Mouse (Mus musculus) layer of hippocampus, adult 11-12 months (tissue): Measurements from ENCODE around the gene Il18.
A peak's percentile ranks its signal among the peaks of the same experiment; 100 is the strongest.

Source experiments
- DNase-seq: peaks from one replicate; pipeline ENCODE4 v3.0.0; 2022; ENCODE audit warnings: low spot score

Gene Il18

DNA sequence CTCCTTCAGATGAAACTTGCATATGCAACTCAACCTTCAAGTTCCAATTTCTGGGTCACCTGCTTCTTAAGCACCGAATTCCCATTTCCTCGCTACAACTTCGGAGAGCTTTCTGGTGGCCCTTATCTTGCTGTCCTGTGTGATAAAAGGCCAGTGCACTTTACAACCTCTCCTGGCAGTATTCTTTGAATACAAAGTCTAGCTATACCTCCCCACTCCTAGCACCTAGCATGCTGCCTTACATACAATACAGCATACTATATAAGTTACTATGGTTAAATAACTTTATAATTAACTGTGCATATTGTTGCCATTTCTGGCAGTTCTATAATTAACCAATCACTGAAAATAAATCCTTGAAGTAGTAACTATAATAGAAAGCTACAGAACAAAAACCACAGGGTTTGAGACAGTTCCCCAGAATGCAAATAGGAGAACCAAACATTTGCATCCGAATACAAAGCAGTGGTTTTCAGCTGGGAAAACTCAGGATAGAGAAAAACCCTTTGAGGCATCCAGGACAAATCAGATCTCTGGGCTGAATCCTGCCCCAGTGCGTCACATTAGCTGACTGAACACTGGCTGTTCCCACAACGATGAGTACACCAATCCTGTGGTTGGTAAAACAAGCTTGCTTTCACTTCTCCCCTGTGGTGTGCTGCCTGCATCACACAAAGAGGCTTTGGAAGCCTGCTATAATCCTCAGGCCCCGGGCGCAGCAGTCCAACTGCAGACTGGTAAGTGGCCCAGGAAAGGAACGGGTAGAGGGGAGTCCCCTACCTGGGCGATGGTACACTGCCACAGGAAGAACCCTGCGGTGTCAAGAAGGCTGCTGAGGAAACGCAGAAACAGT lies at the start of gene Il18:
Gene Il18, plus strand, starts transcription at position 587 of the 853 bp plus-strand sequence.
- DNase-seq, result peak; percentile 81

DNA sequence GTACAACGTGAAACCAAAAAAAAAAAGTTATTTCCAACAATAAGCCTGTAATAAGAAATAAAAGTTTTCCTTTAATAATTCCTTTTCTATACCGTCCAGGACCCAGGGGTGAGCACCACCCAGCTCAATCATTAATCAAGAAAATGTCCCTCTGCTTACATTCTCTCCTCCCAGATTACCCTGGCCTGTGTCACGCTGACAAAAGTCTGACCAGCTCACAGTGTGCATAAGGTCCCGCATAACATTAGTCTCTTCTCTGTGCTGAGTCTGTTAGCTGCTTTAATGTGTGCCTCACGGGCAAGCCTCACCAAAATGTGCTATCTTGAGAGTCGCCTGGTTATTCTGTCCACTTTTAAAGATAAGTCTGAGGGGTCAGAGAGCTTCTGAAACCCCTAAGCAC lies 49.2 kb upstream of the Il18 start:
- DNase-seq, result no peak

DNA sequence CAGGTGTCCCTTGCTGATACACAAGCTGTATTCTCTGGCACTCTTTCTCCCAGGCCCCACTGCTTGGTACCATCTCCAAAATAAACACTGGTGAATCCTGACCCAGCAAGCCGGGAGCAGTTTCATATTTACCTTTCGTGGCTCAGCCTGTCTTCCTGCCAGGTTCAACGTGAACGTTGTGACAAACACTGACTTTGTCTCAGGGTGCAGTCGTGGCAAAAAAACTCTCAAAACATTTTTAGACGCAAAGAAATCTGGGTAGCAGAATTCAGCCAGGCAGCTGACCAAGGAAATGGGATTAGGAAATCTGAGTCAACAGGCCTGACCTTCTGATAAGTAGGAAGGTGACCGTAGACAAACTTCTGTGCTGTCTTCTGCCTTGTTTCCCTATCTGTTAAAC lies 47.1 kb upstream of the Il18 start:
- no peak for DNase-seq

DNA sequence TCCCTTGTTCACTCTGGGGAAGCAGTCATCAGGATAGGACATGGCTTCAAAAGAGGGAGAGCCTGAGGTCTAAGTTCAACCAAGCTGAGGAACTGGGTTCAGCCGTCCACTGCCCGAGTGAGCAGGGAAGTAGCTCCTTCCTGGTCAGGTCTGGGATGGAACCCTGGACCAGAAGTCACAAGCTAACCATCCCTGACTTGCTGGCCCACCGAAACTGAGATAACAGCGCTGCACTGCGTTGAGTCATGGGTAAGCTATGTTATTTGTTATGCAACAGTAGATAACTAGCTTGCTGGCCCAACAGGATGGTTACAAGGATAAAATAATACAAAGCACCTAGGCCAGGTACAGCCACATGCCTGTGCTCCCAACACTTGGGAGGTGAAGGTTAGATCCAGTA lies 39.2 kb upstream of the Il18 start:
- DNase-seq, result no peak

DNA sequence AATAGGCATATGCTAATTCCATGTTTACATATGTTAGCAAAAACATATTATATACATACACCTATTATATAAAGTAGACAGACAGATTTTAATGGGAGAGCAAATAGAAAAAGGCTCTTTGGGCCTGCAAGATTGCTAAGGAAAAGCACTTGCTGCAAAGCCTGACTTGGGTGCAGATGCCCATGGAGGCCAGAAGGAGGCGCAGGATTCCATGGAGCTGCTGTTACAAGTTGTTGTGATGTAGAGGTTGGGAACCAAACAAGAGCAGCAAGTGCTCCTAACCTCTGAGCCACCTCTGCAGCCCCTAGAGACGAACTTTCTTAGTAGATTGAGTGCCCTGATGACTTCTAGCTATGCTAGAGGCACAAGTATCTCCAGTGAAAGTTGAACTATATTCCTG lies 35.8 kb upstream of the Il18 start:
- DNase-seq, result no peak

DNA sequence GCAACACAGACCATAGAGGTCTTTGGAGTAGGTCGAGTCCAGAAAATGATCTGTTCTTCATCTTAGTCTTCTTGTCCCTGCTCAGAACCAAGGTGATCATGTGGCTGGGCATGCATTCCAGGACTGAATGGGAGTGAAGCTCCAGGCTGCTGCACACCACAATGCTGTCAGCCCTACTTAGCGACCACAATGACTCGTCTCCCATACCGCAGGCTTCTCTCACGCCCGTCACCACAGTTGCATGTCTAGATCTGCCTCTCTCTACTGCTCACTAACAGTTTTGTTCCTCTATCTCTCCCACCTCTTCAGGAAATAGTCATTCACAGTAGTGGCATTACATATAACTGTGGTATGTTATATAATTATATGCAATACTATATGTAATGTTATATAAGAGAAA lies 33.9 kb upstream of the Il18 start:
- DNase-seq, result no peak

DNA sequence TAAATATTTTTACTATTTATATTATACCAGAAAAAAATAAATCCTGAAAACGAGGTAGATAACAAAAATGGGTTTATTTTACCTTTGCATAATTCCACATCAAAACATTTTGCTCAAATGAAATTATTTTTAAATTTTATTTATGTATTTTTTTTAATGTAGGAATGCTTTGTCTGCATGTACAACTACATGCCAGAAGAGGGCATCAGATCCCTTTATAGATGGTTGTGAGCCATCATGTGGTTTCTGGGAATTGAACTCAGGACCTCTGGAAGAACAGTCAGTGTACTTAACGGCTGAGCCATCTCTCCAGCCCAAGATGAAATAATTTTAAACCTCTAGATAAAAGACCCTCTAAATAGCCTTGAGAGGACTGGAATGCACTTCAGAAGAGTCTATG lies 33.1 kb upstream of the Il18 start:
- no peak for DNase-seq

DNA sequence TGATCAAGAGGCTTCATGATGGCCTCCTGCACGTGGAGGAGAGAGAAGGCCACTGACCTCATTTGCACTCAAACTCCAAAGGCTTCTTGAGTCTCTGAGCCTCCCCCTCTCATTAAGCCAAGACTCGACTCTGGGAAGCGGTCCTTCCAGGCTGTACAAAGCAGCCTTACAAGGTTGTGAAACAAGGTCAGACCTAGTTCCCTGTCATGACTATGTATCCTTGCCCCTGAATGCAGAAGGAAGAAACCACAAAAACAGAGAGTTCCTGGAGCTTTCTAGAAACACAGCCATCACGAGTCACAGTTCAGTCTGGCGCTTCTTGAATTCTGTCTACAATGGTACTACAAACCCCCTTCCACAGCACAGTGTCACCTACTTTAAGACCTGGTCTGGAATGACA lies 32.1 kb upstream of the Il18 start:
- no peak for DNase-seq

DNA sequence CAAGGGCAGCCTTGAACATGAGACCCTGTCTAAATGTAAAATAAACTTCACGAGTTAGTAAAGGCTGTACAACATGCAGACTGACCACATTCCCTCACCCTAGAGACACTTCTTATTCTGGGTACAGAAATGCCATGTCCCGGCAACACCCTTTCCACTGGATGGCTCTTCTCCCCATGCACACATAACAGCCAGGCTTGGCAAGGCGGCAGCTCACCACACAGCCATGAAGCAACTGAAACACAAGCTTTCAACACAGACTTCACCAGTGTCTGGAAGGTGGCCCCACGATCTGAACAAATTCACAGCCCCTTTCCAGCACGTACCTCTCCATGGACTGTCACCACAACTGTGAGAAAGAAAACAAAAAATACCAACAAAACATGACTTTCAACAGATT lies 29.7 kb upstream of the Il18 start:
- no peak for DNase-seq

DNA sequence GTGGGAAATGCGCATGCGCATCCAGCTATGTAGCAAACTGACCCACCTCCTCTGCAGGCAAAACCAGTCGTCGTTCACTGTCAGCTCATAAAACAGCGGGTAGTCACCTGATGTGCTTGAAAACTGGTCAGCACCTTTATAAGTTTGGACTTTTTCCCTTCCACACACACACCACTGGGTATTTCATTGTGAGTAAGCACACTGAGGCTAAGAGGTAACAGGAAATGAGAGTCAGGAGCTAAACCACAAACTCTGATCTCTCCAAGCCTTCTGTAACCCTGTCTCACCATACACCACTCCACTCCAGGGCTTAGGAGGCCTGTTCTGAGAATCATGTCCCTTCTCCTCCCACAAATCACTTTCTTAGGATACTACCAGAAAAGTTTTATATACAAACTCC lies 29.0 kb upstream of the Il18 start:
- DNase-seq, result no peak

DNA sequence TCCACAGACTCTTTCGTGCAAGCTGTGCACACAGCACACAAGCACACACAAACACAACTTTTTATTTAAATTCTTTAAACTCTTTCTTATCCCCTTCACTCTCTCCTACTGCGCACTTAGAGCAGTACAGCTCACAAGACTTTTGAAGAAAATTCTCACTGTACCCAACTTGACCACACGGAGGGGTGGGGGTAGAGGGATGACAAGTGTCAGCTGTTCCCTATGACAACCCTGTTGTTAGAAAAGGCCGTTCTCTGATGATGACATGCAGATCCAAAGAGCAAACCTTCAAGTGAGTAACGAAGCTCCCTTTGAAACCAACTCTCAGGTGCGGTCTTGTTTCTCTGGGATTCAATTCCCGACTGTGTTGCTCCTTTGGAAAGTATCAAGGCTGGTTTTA lies 26.8 kb upstream of the Il18 start:
- DNase-seq, result no peak

DNA sequence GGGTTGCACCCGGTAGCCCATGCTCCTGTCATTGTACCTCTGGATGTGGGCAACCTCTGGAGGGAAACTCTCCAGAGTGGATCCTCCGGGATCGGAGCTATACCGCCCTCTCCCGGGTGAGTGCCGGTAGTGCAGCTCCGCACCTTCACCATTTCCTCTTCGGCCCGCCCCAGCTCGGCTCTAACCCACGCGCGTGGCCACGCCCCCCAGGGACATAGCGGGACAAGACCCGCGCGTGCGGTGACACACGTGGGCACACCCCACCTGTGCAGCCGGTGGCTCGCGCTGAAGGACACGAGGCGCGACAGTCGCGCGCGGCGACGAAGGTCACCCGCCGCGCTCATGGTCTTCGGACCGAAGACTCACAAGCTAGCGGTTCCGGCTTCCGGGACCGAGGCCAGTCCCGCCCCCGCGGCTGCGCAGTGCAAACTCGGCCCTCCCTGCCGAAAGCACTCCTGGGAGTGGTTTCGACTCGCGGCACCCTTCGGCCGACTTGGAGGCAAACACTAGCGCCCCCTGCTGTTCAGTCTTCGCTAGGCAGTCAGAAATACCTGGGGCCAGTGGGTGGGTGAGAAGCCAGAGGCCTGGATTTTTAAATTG lies 26.2 kb upstream of the Il18 start, which contains the start of gene Pts:
Gene Pts, minus strand, starts transcription at position 432 of the 600 bp plus-strand sequence.
- peak; percentile 97 for DNase-seq

DNA sequence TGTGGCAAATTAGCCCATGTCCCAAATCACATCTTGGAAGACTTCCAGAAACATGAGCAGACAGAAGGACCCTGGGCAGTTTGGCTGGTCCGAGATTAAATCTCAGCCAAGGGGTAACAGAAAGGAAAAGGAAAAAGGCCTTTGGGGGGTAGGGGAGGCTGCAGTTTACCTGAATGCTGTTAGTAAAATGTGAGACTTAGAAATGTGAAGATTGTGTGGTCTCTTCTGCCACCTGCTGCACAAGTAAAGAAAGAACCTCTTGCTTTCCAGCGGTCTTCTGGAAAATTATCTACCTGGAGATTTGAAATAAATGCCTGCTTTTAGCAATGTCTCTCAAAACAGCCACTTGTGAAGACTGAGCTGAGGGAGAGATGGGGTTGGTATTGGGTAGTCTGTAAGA lies 23.7 kb upstream of the Il18 start:
- no peak for DNase-seq

DNA sequence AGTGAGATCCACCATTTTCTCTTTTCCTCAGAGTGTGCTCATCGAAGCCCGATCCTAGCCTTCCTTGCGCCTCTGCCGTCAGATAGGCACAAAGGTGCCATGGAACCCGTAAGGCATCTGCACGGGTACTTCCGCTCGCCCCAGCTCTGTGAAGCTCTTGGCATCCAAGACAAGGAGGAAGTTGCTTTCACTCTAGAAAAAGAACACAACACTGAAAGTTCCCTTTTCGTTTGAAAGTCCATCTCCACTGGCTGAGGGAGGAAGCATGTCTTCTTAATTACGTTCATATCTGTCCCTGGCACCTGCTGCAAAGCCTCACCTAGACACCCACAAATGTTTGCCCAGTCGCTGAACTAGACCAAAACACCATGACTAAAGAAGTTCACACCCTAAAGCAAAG lies 21.3 kb upstream of the Il18 start:
- no peak for DNase-seq

DNA sequence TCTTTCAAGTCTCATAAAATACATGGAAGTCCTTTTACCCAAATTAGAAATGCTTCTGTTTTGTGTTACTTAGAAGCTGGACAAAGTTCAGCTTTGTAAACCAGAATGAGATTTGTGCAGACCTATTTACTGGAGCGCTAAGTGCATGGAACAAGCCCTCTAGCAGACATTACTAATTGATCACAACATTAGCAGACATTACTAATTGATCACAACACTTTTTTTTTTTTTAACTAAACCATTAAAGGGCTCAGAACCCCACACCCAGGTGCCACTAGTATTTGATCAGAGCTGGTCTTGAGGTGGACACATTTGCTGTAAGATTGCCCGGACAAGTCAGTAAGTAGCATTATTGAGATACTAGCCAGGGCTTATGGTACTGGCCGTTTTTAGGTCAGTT lies 20.8 kb upstream of the Il18 start:
- DNase-seq, result no peak

DNA sequence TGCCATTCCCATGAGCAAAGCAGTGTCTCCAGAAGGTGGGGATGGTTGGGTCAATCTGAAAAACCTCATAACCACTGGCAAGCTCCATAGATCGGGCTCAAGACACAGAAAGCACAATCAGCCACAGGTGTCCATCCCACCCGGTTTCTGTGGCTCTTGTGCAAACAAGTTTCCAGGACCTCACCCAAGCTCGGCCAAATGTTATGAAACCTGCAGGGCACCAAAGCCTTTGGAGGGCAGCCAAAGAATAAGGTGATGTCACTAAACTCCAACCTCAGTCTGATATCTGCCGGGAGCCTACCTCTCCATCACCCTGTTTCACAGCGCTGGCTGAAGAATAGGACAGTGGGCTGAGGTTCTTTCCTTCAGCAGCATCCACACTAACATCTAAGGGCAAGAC lies 18.7 kb upstream of the Il18 start:
- DNase-seq, result no peak

DNA sequence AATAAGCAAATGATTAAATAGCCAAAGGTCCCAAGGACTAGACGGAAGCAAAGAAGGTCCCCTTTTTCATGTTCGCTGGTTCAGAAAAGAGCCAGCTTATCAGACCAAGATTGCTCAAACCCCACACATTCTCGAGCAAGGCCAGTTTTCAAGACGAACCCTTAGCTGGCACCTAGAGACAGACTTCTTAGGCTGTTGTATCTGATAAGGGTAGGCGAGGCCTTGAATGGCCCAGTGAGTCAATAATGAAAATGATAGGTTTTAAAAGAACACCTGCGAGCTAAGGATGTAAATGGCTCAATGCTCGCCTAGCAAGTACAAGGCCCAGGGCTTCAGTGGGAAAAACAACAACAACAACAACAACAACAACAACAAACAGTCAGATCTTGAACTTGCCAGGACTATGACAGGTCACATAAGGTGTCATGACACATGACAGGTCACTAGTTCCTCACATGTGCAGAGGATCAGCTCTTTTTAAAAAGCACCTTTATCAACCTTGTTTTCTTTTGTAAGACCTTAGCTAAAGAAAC lies 18.0 kb upstream of the Il18 start:
- no peak for DNase-seq

DNA sequence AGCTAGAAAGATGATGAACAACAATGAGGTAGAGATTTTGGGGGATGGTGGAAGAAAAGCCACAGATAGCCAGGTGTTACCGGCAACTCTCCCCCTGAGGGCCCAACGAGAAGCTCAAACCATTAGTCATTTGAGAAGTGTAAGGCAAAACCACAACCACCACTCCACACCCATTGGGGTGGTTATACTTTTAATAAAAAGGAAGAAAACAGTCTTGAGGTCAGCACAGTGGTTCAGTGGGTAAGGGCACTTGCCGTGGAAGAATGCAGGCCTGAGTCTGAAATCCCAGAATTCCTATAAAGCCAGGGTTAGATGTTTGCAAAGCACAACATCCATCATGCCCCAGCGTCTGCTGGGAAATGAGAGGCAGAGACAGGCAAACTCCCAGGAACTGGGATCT lies 17.3 kb upstream of the Il18 start:
- DNase-seq, result no peak

DNA sequence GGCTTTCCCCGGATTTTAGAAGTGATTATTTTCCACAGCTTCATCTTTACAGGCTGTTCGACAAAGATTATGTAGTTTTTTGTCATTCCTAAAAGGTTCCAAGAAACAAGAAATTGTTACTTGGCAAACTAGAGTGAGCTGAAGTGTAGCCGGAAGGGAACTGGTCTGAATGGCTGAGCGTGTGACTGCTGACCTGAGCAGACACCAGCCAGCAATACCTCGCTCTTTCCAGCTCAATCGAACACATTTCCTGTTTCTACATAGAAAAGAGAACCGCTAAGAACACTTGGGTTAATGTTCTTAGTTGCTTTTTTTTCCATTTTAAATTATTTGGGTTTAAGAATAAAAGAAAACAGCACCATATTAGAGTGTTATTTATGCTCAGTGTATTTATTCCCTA lies 14.5 kb upstream of the Il18 start:
- no peak for DNase-seq

DNA sequence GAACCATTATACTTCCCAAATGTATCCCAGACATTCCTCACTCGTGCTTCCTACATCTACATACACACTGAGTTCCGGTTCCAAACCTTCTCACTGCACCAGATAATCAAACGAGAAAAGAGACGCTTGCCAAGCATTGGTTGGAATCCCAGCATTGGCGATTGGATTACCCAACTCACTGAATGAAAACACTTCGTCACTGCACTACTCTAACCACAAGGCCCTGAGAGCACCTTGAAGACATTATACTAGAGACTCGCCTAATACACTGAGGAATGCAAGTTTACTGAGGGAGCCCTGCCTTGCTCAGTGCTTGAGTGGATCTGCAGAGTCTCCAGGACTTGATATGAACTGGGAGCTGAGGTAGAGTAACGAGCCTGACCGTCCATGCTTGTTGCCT lies 12.2 kb upstream of the Il18 start:
- no peak for DNase-seq

DNA sequence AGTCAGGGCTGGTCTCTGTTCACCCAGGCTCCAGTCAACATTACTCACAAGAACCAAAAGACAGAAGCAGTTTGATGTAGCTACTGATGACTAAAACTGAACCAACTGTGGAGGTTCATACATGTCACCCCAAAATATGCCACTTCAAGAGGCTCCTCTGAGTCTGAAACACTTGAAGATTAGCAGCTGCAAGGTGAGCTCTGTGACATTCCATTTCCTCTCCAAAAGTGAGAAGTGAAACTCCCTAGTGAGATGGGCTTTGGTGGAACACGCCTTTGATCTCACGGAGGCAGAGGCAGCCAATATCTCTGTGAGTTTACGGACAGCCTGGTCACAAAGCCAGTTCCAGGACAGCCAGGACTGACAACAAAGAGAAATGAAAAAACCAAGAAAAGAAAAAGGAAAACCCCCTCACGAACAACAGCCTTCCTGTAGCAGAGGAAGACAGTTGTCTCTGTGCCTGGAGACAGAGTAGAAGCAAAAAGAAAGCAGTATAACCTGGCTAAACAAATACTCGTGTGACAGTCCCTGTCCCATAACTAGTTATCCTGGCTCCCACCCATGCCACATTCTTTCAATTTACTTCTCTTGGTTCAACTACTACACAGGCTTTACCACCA lies 6.7 kb upstream of the Il18 start:
- no peak for DNase-seq

DNA sequence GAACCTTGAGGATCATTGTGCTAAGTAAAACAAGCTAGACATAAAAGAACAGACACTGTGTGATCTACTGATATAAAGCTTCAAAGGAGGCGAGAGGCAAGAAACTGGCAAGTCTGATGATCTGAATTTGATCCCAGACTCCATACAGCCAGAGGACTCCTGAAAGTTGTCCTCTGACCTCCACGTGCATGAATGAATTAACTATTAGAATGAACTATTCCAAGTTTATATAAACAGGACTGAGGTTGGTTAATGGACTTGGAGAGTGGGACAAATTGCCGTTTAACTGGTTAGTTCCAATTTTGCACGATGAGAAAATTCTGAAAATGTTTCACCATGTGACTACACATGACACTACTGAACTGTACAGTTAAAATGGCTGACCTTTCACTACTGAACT lies 5.7 kb upstream of the Il18 start:
- no peak for DNase-seq

DNA sequence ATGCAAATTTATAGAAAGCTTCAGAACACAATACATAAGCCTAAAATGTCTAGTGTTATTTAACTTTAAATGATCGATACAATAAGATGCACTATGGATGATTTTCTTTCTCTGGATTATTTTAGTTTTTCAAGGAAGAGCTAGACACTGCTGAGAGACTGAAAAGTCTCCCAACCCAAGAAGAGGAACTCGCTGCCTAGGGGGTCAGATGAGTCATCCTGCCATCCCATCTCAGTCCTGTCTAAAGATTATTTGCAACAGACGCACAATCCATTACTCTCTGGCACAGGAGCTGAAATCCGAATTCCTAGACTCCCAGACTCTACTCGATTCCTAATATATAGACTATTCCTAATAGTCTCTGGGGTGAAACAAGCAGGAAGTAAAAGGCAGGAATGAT lies 2.4 kb upstream of the Il18 start:
- no peak for DNase-seq
